Mouse (Mus musculus): ENCODE results near the gene Bdkrb2.

DNA sequence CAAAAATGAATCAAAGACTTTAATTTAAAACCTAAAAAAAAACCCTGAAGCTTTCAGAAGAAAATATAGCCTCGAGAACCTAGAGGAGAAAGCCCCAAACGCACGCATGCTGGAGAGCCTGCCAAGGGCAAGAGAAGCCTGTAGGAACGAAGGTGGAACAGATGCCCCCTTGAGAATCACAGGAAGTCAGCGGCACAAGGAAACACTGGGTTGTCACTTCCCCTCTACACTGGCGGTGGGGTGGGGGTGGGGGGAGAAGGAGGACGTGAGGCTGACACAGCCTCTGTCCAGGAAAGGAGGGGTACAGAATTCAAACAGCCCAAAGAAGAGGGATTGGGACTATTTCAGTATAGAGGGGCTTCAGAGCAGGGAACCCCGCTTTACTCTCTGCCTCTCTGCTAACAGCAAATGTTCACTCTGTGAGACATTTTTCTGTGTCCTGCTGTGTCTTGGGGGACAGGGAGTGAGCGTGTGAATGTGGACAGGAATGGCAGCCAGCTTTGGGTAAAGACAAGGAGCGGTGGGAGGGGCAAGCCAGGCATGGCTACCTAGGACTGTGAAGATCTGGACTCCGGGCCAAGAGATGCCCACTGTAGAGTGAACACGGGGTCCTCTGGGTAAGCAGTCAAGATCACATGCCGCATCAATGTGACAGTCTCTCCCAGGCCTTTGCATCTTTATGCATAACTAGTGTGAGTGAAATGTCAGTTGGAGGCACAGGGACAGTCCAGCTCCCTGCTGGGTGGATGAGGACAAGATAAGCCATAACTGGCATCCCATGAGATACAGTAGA is 26.9 kb upstream of the Bdkrb2 start:
- TF ChIP-seq CTCF (IDR thresholded peaks at IDR 0.05) (no peak), EP300 (IDR thresholded peaks at IDR 0.05; ENCODE audit: insufficient read depth, low read depth, low read length) (no peak), POLR2A (IDR thresholded peaks at IDR 0.05; ENCODE audit: insufficient read depth, low read depth, low read length) (no peak)

Data from heart, adult 2 months (tissue).